Mouse (Mus musculus) lung, adult 2 months (tissue): ENCODE measurements at regions not wholly inside any gene's neighbourhood (a gene's known extent, or its start where the extent isn't known, plus 50 kb on each side); places are given as distances from the start of the nearest gene placed in this dataset.
A peak's percentile ranks its signal among the peaks of the same experiment; 100 is the strongest.

Experiments used
- CTCF ChIP-seq: fragments of 200-500 bp; IDR thresholded peaks from 2 replicates; pipeline ENCODE4 v1.5.1; 2011; ENCODE audit warnings: mild to moderate bottlenecking, low read length, control low read depth; ENCODE audit not compliant: insufficient read depth
- POLR2A ChIP-seq: fragments of 200-500 bp; IDR thresholded peaks from 2 replicates; pipeline ENCODE4 v1.6.1; 2011; ENCODE audit warnings: low read depth, mild to moderate bottlenecking, control low read depth, low read length, borderline replicate concordance; ENCODE audit errors: extremely low read depth

- TF ChIP-seq POLR2A (no peak), CTCF (peak; percentile 34; the same call in 1 of the 2 replicates)
Measured at GRCm38 (mm10) chr2:144197139-144197538, 73.3 kb upstream of the Mgme1 start.
